ENCODE assay signal across 11 mouse cellular contexts in genomic region chr8:77488215-77488606, GRCm38 (mm10). TPM values are rescaled to one million over a fixed set of nuclear protein-coding genes. Genes with fewer than 3 reads are reported as not detected.
DNase-seq lines count a peak whose midpoint lies in the region; ATAC-seq and TF ChIP-seq lines count a peak whose summit lies in the region.
"Had no signal": no experiment of that assay in that cellular context is flagged by ENCODE, and none has a peak within 500 bp of the region (broad histone marks: within the 10 kb centered on the region; RNA-seq: fewer than 3 reads in every experiment).

No protein-coding gene starts in this region.

- H3K27me3 ChIP-seq in heart, embryonic 12.5 days (replicated peaks), result no peaks in the 10 kb centered on the region
- no peaks in the 10 kb centered on the region for H3K27me3 ChIP-seq in liver, embryonic 13.5 days
- H3K27me3 ChIP-seq in liver, embryonic 11.5 days (replicated peaks; ENCODE audit: control insufficient read depth, insufficient read depth, low read length), result no peaks in the 10 kb centered on the region
- H3K27me3 ChIP-seq in intestine, embryonic 14.5 days (replicated peaks; ENCODE audit: control insufficient read depth, insufficient read depth, low read length), result no peaks in the 10 kb centered on the region
- no peaks in the 10 kb centered on the region for H3K27me3 ChIP-seq in myocyte (ENCODE audit: control insufficient read depth, insufficient read depth, insufficient read length)
- no peaks in the 10 kb centered on the region for H3K27me3 ChIP-seq in midbrain, embryonic 11.5 days (ENCODE audit: control insufficient read depth, insufficient read depth, low read length)

- peaks cover 84% of the 10 kb centered on the region for H3K4me1 ChIP-seq in heart, embryonic 12.5 days (replicated peaks)
- H3K4me1 ChIP-seq in liver, embryonic 13.5 days (replicated peaks), result peaks cover 100% of the 10 kb centered on the region
- peaks cover 83% of the 10 kb centered on the region for H3K4me1 ChIP-seq in liver, embryonic 11.5 days (replicated peaks; ENCODE audit: control insufficient read depth, insufficient read depth, low read length)
- H3K4me1 ChIP-seq in intestine, embryonic 14.5 days (replicated peaks; ENCODE audit: control insufficient read depth, insufficient read depth, low read length), result peaks cover 78% of the 10 kb centered on the region
- no peaks in the 10 kb centered on the region for H3K4me1 ChIP-seq in midbrain, embryonic 11.5 days (ENCODE audit: control insufficient read depth, insufficient read depth, low read length)

- H3K4me2 ChIP-seq in heart, embryonic 12.5 days, result peak overlapping the region; percentile 1; the same call in 1 of the 2 replicates
- H3K4me2 ChIP-seq in liver, embryonic 13.5 days, result no peak overlapping the region
- H3K4me2 ChIP-seq in liver, embryonic 11.5 days, result no peak overlapping the region
- peak overlapping the region; percentile 20; the same call in 1 of the 2 replicates for H3K4me2 ChIP-seq in intestine, embryonic 14.5 days (ENCODE audit: low read length)
- H3K4me2 ChIP-seq in myocyte (ENCODE audit: low read depth), result peak overlapping the region; percentile 59
- no peak overlapping the region for H3K4me2 ChIP-seq in midbrain, embryonic 11.5 days

- H3K27ac ChIP-seq in heart, embryonic 12.5 days (ENCODE audit: poor library complexity, severe bottlenecking), result peak overlapping the region; percentile 38; the same call in 1 of the 2 replicates
- H3K27ac ChIP-seq in liver, embryonic 13.5 days, result 0 out of 2 replicates have a peak overlapping the region, but pooled peaks have one; percentile 43
- no peak overlapping the region for H3K27ac ChIP-seq in liver, embryonic 11.5 days (ENCODE audit: low read depth, low read length)
- H3K27ac ChIP-seq in intestine, embryonic 14.5 days (ENCODE audit: low read depth), result peak overlapping the region; percentile 93
- no peak overlapping the region for H3K27ac ChIP-seq in midbrain, embryonic 11.5 days (ENCODE audit: low read depth, low read length)

- 22% methylated on average over 4 of the region's 4 CpGs for WGBS in heart, embryonic 12.5 days
- WGBS in liver, embryonic 13.5 days (ENCODE audit: insufficient replicate concordance), result 69% methylated on average over 4 of the region's 4 CpGs
- WGBS in liver, embryonic 11.5 days, result 42% methylated on average over 4 of the region's 4 CpGs
- WGBS in intestine, embryonic 14.5 days, result 11% methylated on average over 4 of the region's 4 CpGs
- WGBS in midbrain, embryonic 11.5 days, result 76% methylated on average over 4 of the region's 4 CpGs

- peaks cover 54% of the 10 kb centered on the region for H3K79me2 ChIP-seq in myocyte (ENCODE audit: control insufficient read depth, insufficient read depth)

- H3K9ac ChIP-seq in heart, embryonic 12.5 days, result peak overlapping the region; percentile 26; the same call in 1 of the 2 replicates
- no peak overlapping the region for H3K9ac ChIP-seq in liver, embryonic 13.5 days
- no peak overlapping the region for H3K9ac ChIP-seq in liver, embryonic 11.5 days (ENCODE audit: low read depth, low read length)
- H3K9ac ChIP-seq in intestine, embryonic 14.5 days (ENCODE audit: low read length), result no peak overlapping the region
- H3K9ac ChIP-seq in midbrain, embryonic 11.5 days (ENCODE audit: low read length), result no peak overlapping the region

- ATAC-seq in heart, embryonic 12.5 days (ENCODE audit: insufficient number of reproducible peaks, low FRiP score), result no peak
- ATAC-seq in liver, embryonic 13.5 days (ENCODE audit: low read depth), result no peak
- ATAC-seq in liver, embryonic 11.5 days (replicated peaks; ENCODE audit: low FRiP score), result no peak
- ATAC-seq in intestine, embryonic 14.5 days (replicated peaks; ENCODE audit: low FRiP score, low TSS enrichment, low read depth), result no peak
- no peak for ATAC-seq in midbrain, embryonic 11.5 days (ENCODE audit: low FRiP score)

- H3K9me3 ChIP-seq in heart, embryonic 12.5 days (replicated peaks), result no peaks in the 10 kb centered on the region
- H3K9me3 ChIP-seq in liver, embryonic 13.5 days (replicated peaks), result no peaks in the 10 kb centered on the region
- no peaks in the 10 kb centered on the region for H3K9me3 ChIP-seq in liver, embryonic 11.5 days (ENCODE audit: control insufficient read depth, low read length)
- H3K9me3 ChIP-seq in intestine, embryonic 14.5 days (ENCODE audit: control insufficient read depth, low read length), result no peaks in the 10 kb centered on the region
- H3K9me3 ChIP-seq in midbrain, embryonic 11.5 days (ENCODE audit: control insufficient read depth, low read length), result no peaks in the 10 kb centered on the region

- DNase-seq in heart, postnatal 4 days, result no peak
- DNase-seq in liver, embryonic 13.5 days, result no peak
- no peak for DNase-seq in liver, embryonic 11.5 days (ENCODE audit: low spot score)
- no peak for DNase-seq in intestine, embryonic 14.5 days (ENCODE audit: low spot score)
- no peak for DNase-seq in midbrain, embryonic 11.5 days (ENCODE audit: low spot score, missing footprints)
- DNase-seq: cerebellum, postnatal 14 days; midbrain, embryonic 14.5 days; right cerebral cortex, postnatal 4 days; thymus, adult 2 months had no signal

- H3K4me3 ChIP-seq in heart, embryonic 12.5 days, result no peak overlapping the region
- no peak overlapping the region for H3K4me3 ChIP-seq in liver, embryonic 13.5 days (replicated peaks)
- H3K4me3 ChIP-seq in liver, embryonic 11.5 days (ENCODE audit: low read depth, low read length), result no peak overlapping the region
- no peak overlapping the region for H3K4me3 ChIP-seq in intestine, embryonic 14.5 days (ENCODE audit: low read depth, low read length)
- no peak overlapping the region for H3K4me3 ChIP-seq in myocyte
- no peak overlapping the region for H3K4me3 ChIP-seq in midbrain, embryonic 11.5 days (ENCODE audit: low read depth, low read length)

- no peak overlapping the region for H3ac ChIP-seq in myocyte (ENCODE audit: control insufficient read depth, insufficient read length)

- no peak for TF ChIP-seq POLR2A in myocyte (IDR thresholded peaks at IDR 0.05; ENCODE audit: insufficient read length, low read depth)

- no peaks in the 10 kb centered on the region for H3K36me3 ChIP-seq in heart, embryonic 12.5 days
- no peaks in the 10 kb centered on the region for H3K36me3 ChIP-seq in liver, embryonic 13.5 days
- no peaks in the 10 kb centered on the region for H3K36me3 ChIP-seq in liver, embryonic 11.5 days (ENCODE audit: control insufficient read depth, insufficient read depth, low read length)
- no peaks in the 10 kb centered on the region for H3K36me3 ChIP-seq in intestine, embryonic 14.5 days (ENCODE audit: control insufficient read depth, insufficient read depth, low read length)
- H3K36me3 ChIP-seq in myocyte (ENCODE audit: control insufficient read depth, insufficient read depth), result no peaks in the 10 kb centered on the region
- H3K36me3 ChIP-seq in midbrain, embryonic 11.5 days (ENCODE audit: control insufficient read depth, insufficient read depth, low read length), result no peaks in the 10 kb centered on the region

TF ChIP-seq in myocyte, 11 proteins besides CTCF, POLR2A, EP300 and RAD21:
- no peak for TF ChIP-seq POLR2AphosphoS2 (IDR thresholded peaks at IDR 0.05; ENCODE audit: insufficient read length, low read depth)
- TF ChIP-seq MYOD1 (IDR thresholded peaks at IDR 0.05; ENCODE audit: control insufficient read depth in 1 of 3, insufficient read length in 2 of 3, low read depth in 2 of 3), result no peak
- no peak for TF ChIP-seq SRF (IDR thresholded peaks at IDR 0.05; ENCODE audit: control insufficient read depth, insufficient read length, low read depth)
- no peak for TF ChIP-seq MYOG (IDR thresholded peaks at IDR 0.05; ENCODE audit: control insufficient read depth in 1 of 3, insufficient read depth in 1 of 3, insufficient read length in 2 of 3, low read depth in 2 of 3)
- no peak for TF ChIP-seq CEBPB (IDR thresholded peaks at IDR 0.05; ENCODE audit: insufficient read depth, poor library complexity, severe bottlenecking)
- no peak for TF ChIP-seq REST (IDR thresholded peaks at IDR 0.05; ENCODE audit: insufficient read depth, insufficient read length)
- no peak for TF ChIP-seq MAX (IDR thresholded peaks at IDR 0.05; ENCODE audit: low read depth)
- TF ChIP-seq USF1 (IDR thresholded peaks at IDR 0.05; ENCODE audit: low read depth), result no peak
- TF ChIP-seq TCF3 (IDR thresholded peaks at IDR 0.05; ENCODE audit: insufficient read length, low read depth), result no peak
- TF ChIP-seq E2F4 (IDR thresholded peaks at IDR 0.05; ENCODE audit: insufficient read depth), result no peak
- no peak for TF ChIP-seq TCF12 (IDR thresholded peaks at IDR 0.05; ENCODE audit: insufficient read depth, poor library complexity, severe bottlenecking)

RNA-seq across cellular contexts. Expression of gene Arhgap10, which starts 29.5 kb away (rescaled TPM):
- polyA plus RNA-seq in heart, embryonic 12.5 days (2016; fragmentation: Nextera tagmentation; extraction: Ambion mirVana), result 23.8 and 25.3 TPM in 2 replicates
- 10 to 100 TPM; 50.3 to 51.3 TPM for total RNA-seq in heart, postnatal 4 days (2021)
- 7.9 and 9.7 TPM in 2 replicates for polyA plus RNA-seq in liver, embryonic 13.5 days (2015; fragmentation: Nextera tagmentation; extraction: Ambion mirVana)
- 20.1 and 20.2 TPM in 2 replicates for polyA plus RNA-seq in liver, embryonic 11.5 days (2014; fragmentation: Nextera tagmentation; extraction: Ambion mirVana)
- 33.6 and 37.0 TPM in 2 replicates for polyA plus RNA-seq in intestine, embryonic 14.5 days (2014; fragmentation: Nextera tagmentation; extraction: Ambion mirVana)
- 18.1 TPM for polyA plus RNA-seq in myocyte (2012; fragmentation: generic; extraction: Trizol)
- 11.5 and 12.1 TPM in 2 replicates for polyA plus RNA-seq in midbrain, embryonic 11.5 days (2014; fragmentation: Nextera tagmentation; extraction: Ambion mirVana)

Comparison
In these comparisons a context has a peak if more than half of its experiments do, and no peak if none do; other contexts are left out.
1. H3K27ac ChIP-seq: peak in heart, embryonic 12.5 days (single experiment), liver, embryonic 13.5 days (single experiment) and intestine, embryonic 14.5 days (single experiment); none in liver, embryonic 11.5 days (single experiment) and midbrain, embryonic 11.5 days (single experiment).
2. H3K4me2 ChIP-seq: peak in heart, embryonic 12.5 days (single experiment), intestine, embryonic 14.5 days (single experiment) and myocyte (single experiment); none in liver, embryonic 13.5 days (single experiment), liver, embryonic 11.5 days (single experiment) and midbrain, embryonic 11.5 days (single experiment).